Mouse (Mus musculus) cerebellum, postnatal 36 days (tissue): ENCODE results near the gene Ryk.
"Not testable (repeated sequence)": the region's sequence is repeated elsewhere in the genome, so short reads cannot be mapped to it uniquely, and the experiment has no call there.

ENCODE experiments used
- DNase-seq, 2 experiments: peaks; one replicate each; pipeline ENCODE4 v3.0.0; 2021 to 2022; ENCODE audit warnings: mixed read lengths in 2 of 2

Ryk gene

GRCm38 (mm10) chr9:102907521-102908246, 73.0 kb downstream of the Ryk start:
- DNase-seq: no peak

- no peak for DNase-seq
Measured at GRCm38 (mm10) chr9:102911526-102911925, 76.8 kb downstream of the Ryk start.

GRCm38 (mm10) chr9:102912516-102913035, 77.9 kb downstream of the Ryk start:
- no peak for DNase-seq

- not testable (repeated sequence) for DNase-seq
Measured at GRCm38 (mm10) chr9:102913597-102913996, 78.9 kb downstream of the Ryk start.

- no peak for DNase-seq
Measured at GRCm38 (mm10) chr9:102914583-102914982, 79.9 kb downstream of the Ryk start.

GRCm38 (mm10) chr9:102915292-102915854, 80.7 kb downstream of the Ryk start:
- DNase-seq: no peak

- DNase-seq: no peak
Measured at GRCm38 (mm10) chr9:102916076-102916475, 81.4 kb downstream of the Ryk start.

- no peak for DNase-seq
Measured at GRCm38 (mm10) chr9:102917532-102918129, 82.9 kb downstream of the Ryk start.

GRCm38 (mm10) chr9:102919486-102919885, 84.8 kb downstream of the Ryk start:
- DNase-seq: no peak

- DNase-seq: no peak
Measured at GRCm38 (mm10) chr9:102921791-102922190, 87.1 kb downstream of the Ryk start.

GRCm38 (mm10) chr9:102922866-102923434, 88.2 kb downstream of the Ryk start:
- no peak for DNase-seq

- no peak for DNase-seq
Measured at GRCm38 (mm10) chr9:102923836-102924235, 89.1 kb downstream of the Ryk start.

- no peak for DNase-seq
Measured at GRCm38 (mm10) chr9:102924627-102925316, 90.1 kb downstream of the Ryk start.

- DNase-seq: no peak
Measured at GRCm38 (mm10) chr9:102926137-102926536, 91.4 kb downstream of the Ryk start.

- DNase-seq: no peak
Measured at GRCm38 (mm10) chr9:102929776-102930175, 95.1 kb downstream of the Ryk start.

GRCm38 (mm10) chr9:102933925-102934721, 99.4 kb downstream of the Ryk start:
- no peak for DNase-seq

GRCm38 (mm10) chr9:102942221-102942620, 107.5 kb downstream of the Ryk start:
- no peak for DNase-seq

- DNase-seq: no peak
Measured at GRCm38 (mm10) chr9:102944891-102945290, 110.2 kb downstream of the Ryk start.

GRCm38 (mm10) chr9:102946469-102947015, 111.8 kb downstream of the Ryk start:
- DNase-seq: no peak

- DNase-seq: no peak
Measured at GRCm38 (mm10) chr9:102948706-102949105, 114.0 kb downstream of the Ryk start.

GRCm38 (mm10) chr9:102951091-102951994, 116.6 kb downstream of the Ryk start:
- DNase-seq: no peak
